In the genomic region with DNA sequence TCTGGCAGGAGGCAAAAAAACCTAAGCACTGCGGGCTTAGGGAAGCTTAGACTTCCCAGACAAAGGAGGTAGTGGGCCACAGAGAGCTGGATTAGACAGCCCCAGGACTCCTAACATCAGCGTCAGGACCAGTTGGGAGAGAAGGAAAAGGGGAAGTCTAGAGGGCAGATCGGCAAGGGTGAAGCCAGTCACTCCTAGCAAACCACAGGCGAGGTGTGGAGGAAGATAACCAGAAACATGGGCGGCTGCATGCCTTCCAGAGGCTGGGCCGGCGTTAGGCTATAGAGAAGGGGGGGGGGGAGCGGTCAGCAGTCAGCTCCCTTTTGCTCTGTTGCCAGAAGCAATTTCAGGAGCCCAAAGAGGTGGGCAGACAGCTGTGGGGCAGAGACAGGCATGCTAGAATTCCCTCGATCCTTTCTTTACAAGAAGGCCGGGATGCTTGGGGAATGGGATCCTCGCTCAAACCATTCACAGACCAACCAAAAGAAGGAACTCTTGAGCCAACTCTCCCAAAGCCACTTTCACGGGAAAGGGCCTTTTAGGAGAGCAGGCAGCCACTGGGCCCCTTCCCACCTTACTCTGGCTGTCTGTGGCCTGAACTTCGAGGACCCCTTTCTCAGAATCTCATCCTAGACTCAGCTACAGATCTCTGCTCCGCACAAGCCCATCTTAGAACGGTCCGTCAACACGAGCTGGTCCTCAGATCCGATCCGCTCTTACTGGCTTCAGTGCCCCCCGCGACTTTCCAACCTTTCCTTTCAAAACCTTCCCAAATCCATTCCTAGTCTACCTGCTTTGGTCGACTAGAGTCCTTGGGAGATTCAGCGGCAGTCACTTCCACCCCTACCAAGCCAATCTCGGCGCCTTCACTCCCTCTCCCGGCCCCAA, we compare ENCODE assay signal across 8 mouse cellular contexts. TPM values are rescaled to one million over a fixed set of nuclear protein-coding genes. Genes with fewer than 3 reads are reported as not detected.
A peak's percentile ranks its signal among the peaks of the same experiment; 100 is the strongest.
DNase-seq lines count a peak whose midpoint lies in the region; ATAC-seq and TF ChIP-seq lines count a peak whose summit lies in the region.

No protein-coding gene starts in this region.

- H3K9me3 ChIP-seq in heart, embryonic 13.5 days: no peaks in the 10 kb centered on the region
- H3K9me3 ChIP-seq in liver, embryonic 12.5 days (replicated peaks): no peaks in the 10 kb centered on the region
- no peaks in the 10 kb centered on the region for H3K9me3 ChIP-seq in stomach, embryonic 14.5 days (ENCODE audit: control insufficient read depth, low read depth, low read length)

- H3K4me3 ChIP-seq in cerebellum, adult 2 months (replicated peaks; ENCODE audit: insufficient read depth, low read depth, low read length): peak overlapping the region; percentile 93
- H3K4me3 ChIP-seq in heart, embryonic 13.5 days: peak overlapping the region; percentile 99
- peak overlapping the region; percentile 97 for H3K4me3 ChIP-seq in liver, embryonic 12.5 days
- H3K4me3 ChIP-seq in stomach, embryonic 14.5 days (ENCODE audit: low read depth, low read length): peak overlapping the region; percentile 91

- WGBS in cerebellum, adult 2 months: under 1% methylated on average over 25 of the region's 26 CpGs
- WGBS in heart, embryonic 13.5 days: under 1% methylated on average over 26 of the region's 26 CpGs
- under 1% methylated on average over 25 of the region's 26 CpGs for WGBS in liver, embryonic 12.5 days (ENCODE audit: insufficient replicate concordance)
- WGBS in stomach, embryonic 14.5 days: under 1% methylated on average over 26 of the region's 26 CpGs

- intact Hi-C loops in left cerebral cortex, postnatal 25 days (cut with DNase I): loop anchor here (2.0 kb wide), 1 partner anchor 31 kb away; no protein-coding TSS in a partner anchor

- DNase-seq in cerebellum, adult 11-12 months: peak; percentile 32
- no peak for DNase-seq in cerebellum, adult 11 months
- DNase-seq in 3T3-L1 (ENCODE audit: low read depth, low spot score): peak; percentile 63
- peak in 1 of 2 experiments; percentile 51 for DNase-seq in cerebellum, adult 2 months
- no peak for DNase-seq in left cerebral cortex, postnatal 25 days (ENCODE audit: low spot score in 2 of 2)

- ATAC-seq in heart, embryonic 13.5 days (ENCODE audit: extremely low read depth, insufficient number of reproducible peaks, low FRiP score, low TSS enrichment): peak; percentile 52; the same call in 1 of the 2 replicates
- peak; percentile 88 for ATAC-seq in liver, embryonic 12.5 days
- peak; percentile 71 for ATAC-seq in stomach, embryonic 14.5 days (ENCODE audit: insufficient number of reproducible peaks, insufficient read depth, low FRiP score, low read depth)

- peak overlapping the region; percentile 86 for H3K27ac ChIP-seq in cerebellum, adult 2 months (ENCODE audit: insufficient read depth, low read length)
- H3K27ac ChIP-seq in heart, embryonic 13.5 days (replicated peaks): peak overlapping the region; percentile 98
- H3K27ac ChIP-seq in liver, embryonic 12.5 days: peak overlapping the region; percentile 91
- H3K27ac ChIP-seq in stomach, embryonic 14.5 days (ENCODE audit: low read length): peak overlapping the region; percentile 91

- no peaks in the 10 kb centered on the region for H3K36me3 ChIP-seq in heart, embryonic 13.5 days
- H3K36me3 ChIP-seq in liver, embryonic 12.5 days: peaks cover 21% of the 10 kb centered on the region
- no peaks in the 10 kb centered on the region; the same call in 1 of the 2 replicates for H3K36me3 ChIP-seq in stomach, embryonic 14.5 days (ENCODE audit: control insufficient read depth, insufficient read depth, low read length)

- no peak for TF ChIP-seq CTCF in cerebellum, adult 2 months (IDR thresholded peaks at IDR 0.05; ENCODE audit: borderline replicate concordance, insufficient read depth, low read depth, low read length)

- peak overlapping the region; percentile 90 for H3K4me2 ChIP-seq in heart, embryonic 13.5 days
- H3K4me2 ChIP-seq in liver, embryonic 12.5 days: peak overlapping the region; percentile 96
- H3K4me2 ChIP-seq in stomach, embryonic 14.5 days (replicated peaks; ENCODE audit: low read depth, low read length): peak overlapping the region; percentile 81

- TF ChIP-seq POLR2A in cerebellum, adult 2 months (IDR thresholded peaks at IDR 0.05; ENCODE audit: borderline replicate concordance, insufficient read depth, low read length): no peak

- peaks cover 18% of the 10 kb centered on the region for H3K4me1 ChIP-seq in cerebellum, adult 2 months (ENCODE audit: control insufficient read depth, insufficient read depth, low read length)
- H3K4me1 ChIP-seq in heart, embryonic 13.5 days: peaks cover 52% of the 10 kb centered on the region
- peaks cover 72% of the 10 kb centered on the region for H3K4me1 ChIP-seq in liver, embryonic 12.5 days
- H3K4me1 ChIP-seq in stomach, embryonic 14.5 days (ENCODE audit: control insufficient read depth, insufficient read depth, low read length): peaks cover 30% of the 10 kb centered on the region

- H3K27me3 ChIP-seq in cerebellum, adult 2 months (ENCODE audit: control insufficient read depth, insufficient read depth, low read length): no peaks in the 10 kb centered on the region
- no peaks in the 10 kb centered on the region for H3K27me3 ChIP-seq in heart, embryonic 13.5 days (replicated peaks)
- H3K27me3 ChIP-seq in liver, embryonic 12.5 days (replicated peaks): no peaks in the 10 kb centered on the region
- H3K27me3 ChIP-seq in stomach, embryonic 14.5 days (ENCODE audit: control insufficient read depth, insufficient read depth, low read length): no peaks in the 10 kb centered on the region

- H3K9ac ChIP-seq in heart, embryonic 13.5 days: peak overlapping the region; percentile 100
- peak overlapping the region; percentile 96 for H3K9ac ChIP-seq in liver, embryonic 12.5 days
- H3K9ac ChIP-seq in stomach, embryonic 14.5 days (replicated peaks; ENCODE audit: low read depth, low read length): peak overlapping the region; percentile 90

RNA-seq across cellular contexts. Expression of a gene that starts 0.8 kb away (rescaled TPM):
- 41.7 and 47.5 TPM in 2 replicates for polyA plus RNA-seq in cerebellum, adult 2 months (2012; rRNA removed)
- 51.2 and 52.2 TPM in 2 replicates for polyA plus RNA-seq in heart, embryonic 13.5 days (2015; fragmentation: Nextera tagmentation; extraction: Ambion mirVana)
- polyA plus RNA-seq in liver, embryonic 12.5 days (2016; fragmentation: Nextera tagmentation; extraction: Ambion mirVana): 20.9 and 21.8 TPM in 2 replicates
- 29.3 and 31.5 TPM in 2 replicates for polyA plus RNA-seq in stomach, embryonic 14.5 days (2014; fragmentation: Nextera tagmentation; extraction: Ambion mirVana)
- 10 to 100 TPM; 46.7 to 50.6 TPM for total RNA-seq in left cerebral cortex, postnatal 25 days (2021)

RNA-seq across cellular contexts. Expression of a gene that starts 57.9 kb away (rescaled TPM):
- 41.8 and 42.4 TPM in 2 replicates for polyA plus RNA-seq in cerebellum, adult 2 months (2012; rRNA removed)
- polyA plus RNA-seq in heart, embryonic 13.5 days (2015; fragmentation: Nextera tagmentation; extraction: Ambion mirVana): 4.7 and 5.6 TPM in 2 replicates
- polyA plus RNA-seq in liver, embryonic 12.5 days (2016; fragmentation: Nextera tagmentation; extraction: Ambion mirVana): 15.2 and 16.7 TPM in 2 replicates
- 14.4 and 16.9 TPM in 2 replicates for polyA plus RNA-seq in stomach, embryonic 14.5 days (2014; fragmentation: Nextera tagmentation; extraction: Ambion mirVana)
- total RNA-seq in left cerebral cortex, postnatal 25 days (2021): 10 to 100 TPM; 60.5 to 67.1 TPM

Comparison
In these comparisons a context has a peak if more than half of its experiments do, and no peak if none do; other contexts are left out.
1. DNase-seq: peak in cerebellum, adult 11-12 months (single experiment) and 3T3-L1 (single experiment); none in cerebellum, adult 11 months (single experiment) and left cerebral cortex, postnatal 25 days (0 of 2).
2. Peak in every context shown above with its lines, with median percentiles within 50 percentile points of each other: H3K27ac ChIP-seq, H3K4me3 ChIP-seq, ATAC-seq, H3K4me2 ChIP-seq and H3K9ac ChIP-seq.